Mouse (Mus musculus) heart, postnatal 25 days (tissue): ENCODE data around the gene Necap2. TPM values are rescaled to one million over a fixed set of nuclear protein-coding genes. Genes with fewer than 3 reads are reported as not detected.

Source experiments
- DNase-seq: peaks from one replicate; pipeline ENCODE4 v3.0.0; 2022; ENCODE audit warnings: low spot score
- intact Hi-C: fragments of 180-260 bp; cut with DNase I; formaldehyde crosslinking; loops from one replicate; pipeline ENCODE4 v1.15.1; 2025
- total RNA-seq, 2 experiments: library from RNA; stranded (reverse); gene quantifications; 2 replicates each; pipeline ENCODE4 v1.2.3; 2021

Necap2 gene
- total RNA-seq = 10 to 100 TPM; 17.2 TPM

GRCm38 (mm10) chr4:141077681-141078509, at the start of gene Necap2:
TSS of gene Necap2 (minus strand) at chr4:141078357.
- intact Hi-C loops = loop anchor here (5.0 kb wide), 2 partner anchors 59 to 116 kb away; partner anchors contain the start of genes Sdhb and Szrd1
- DNase-seq = peak; percentile 88

DNA sequence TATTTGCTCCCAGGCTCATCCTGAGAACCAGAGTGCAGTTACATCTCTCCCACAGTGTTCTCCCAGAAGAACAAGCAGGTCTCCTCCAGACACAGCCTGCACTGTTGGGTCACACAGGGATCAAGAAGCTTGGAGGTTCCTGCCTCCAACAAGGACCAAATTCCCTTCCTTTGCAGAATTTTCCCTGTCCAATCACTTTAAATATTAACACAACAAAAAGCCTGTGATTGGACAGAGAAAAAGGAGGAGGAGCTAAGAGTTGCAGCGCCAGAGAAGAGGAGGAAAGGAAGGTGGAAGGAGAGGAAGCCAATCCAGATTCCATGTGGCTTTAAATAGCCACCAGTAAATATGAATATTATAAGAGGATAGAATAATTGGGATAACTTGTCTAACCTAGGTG, 44.9 kb upstream of the Necap2 start:
- intact Hi-C loops = no loop called here
- no peak for DNase-seq

DNA sequence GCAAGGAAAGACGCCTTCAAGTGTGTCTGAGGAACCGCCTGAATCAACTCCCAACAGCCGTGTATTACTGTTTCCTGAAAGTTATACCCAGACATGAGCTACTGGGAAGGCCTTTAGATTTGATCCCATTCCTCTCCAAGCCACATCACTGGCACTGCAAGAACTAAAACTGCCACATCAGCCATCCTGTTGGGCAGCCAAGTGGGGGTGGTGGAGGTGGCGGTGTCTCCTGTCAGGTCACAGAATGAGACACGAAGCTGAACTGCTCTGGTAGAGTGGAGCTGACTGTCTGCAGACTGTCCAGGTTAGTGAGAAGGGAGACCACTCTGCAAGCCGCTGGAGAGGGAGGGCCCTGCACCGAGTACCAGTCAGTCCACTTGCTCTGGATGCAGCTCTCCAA, 44.5 kb upstream of the Necap2 start:
- no peak for DNase-seq
- intact Hi-C loops = no loop called here

GRCm38 (mm10) chr4:141120700-141121099, 42.5 kb upstream of the Necap2 start:
- intact Hi-C loops = no loop called here
- DNase-seq = no peak

GRCm38 (mm10) chr4:141118691-141119090, 40.5 kb upstream of the Necap2 start:
- intact Hi-C loops = no loop called here
- DNase-seq = no peak

DNA sequence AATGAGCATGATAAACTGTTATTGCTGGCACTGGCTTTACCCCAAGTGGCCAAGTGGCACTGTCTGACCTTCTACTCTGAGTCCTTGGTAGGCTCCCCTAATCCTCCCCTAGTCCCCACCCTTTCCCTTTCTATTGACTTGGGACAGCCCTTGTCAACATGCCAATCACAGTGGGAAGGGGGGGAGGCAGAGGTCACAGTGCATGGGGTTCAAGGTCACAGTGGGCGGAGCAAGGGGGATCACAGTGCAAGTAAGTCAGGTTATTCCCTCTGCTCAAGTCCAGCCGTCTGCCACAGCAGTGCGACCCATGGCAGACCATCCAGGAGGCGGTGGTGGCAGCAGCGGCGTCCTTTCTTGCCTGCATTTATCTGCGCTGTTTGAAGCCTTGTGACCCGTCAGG, 37.2 kb upstream of the Necap2 start:
- DNase-seq = no peak

DNA sequence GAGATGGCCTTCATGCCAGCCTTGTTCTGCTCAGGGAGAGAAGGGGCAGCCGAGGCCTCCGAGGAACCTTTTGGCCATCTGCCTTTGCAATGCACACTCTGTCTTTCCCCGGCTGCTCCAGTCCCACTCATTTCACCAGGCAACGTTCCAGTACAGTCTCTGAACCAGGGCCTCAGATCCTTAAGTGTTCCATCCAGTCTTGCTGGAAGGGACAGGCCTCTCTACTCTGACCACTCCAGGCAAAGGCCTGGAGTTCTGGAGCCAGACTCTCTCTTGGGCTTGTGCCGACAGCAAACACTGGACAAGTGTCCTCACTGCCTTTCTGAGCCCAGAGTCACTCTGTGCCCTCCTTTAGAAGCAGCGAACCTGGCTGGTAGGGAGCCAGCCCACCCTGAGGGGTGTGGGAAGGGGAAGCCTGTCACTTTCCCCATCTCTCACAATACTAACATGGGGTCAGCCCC, 36.4 kb upstream of the Necap2 start:
- no peak for DNase-seq
- intact Hi-C loops = no loop called here

More for the DNA sequence above, 37.2 kb upstream of the Necap2 start:
- intact Hi-C loops = no loop called here

- intact Hi-C loops = no loop called here
- DNase-seq = no peak
Measured at GRCm38 (mm10) chr4:141113831-141114230, 35.7 kb upstream of the Necap2 start.

- DNase-seq = no peak
- intact Hi-C loops = no loop called here
Measured at GRCm38 (mm10) chr4:141108196-141108732, 30.1 kb upstream of the Necap2 start.

GRCm38 (mm10) chr4:141106526-141107183, 28.5 kb upstream of the Necap2 start:
- no peak for DNase-seq
- intact Hi-C loops = no loop called here

GRCm38 (mm10) chr4:141101855-141102254, 23.7 kb upstream of the Necap2 start:
- DNase-seq = no peak
- intact Hi-C loops = no loop called here

DNA sequence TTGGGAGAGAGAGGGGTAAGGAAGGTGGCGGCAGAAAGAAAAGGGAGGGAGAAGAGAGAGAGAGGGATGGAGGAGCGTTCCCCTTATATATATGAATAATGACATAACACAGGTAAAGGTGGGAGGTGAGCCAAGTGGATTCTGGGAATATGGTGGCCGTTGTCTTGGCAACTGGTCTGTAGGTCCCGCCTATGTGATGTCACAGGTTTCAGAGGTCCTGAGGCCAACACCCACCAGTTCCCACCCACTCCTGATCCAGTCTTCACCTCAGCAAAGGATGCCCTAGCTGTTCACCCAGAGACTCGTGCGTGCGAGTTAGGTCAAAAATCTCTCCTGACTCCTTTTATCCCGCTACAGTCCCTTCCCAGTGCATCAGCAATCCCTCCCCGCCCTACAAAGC, 23.1 kb upstream of the Necap2 start:
- intact Hi-C loops = no loop called here

GRCm38 (mm10) chr4:141099956-141100355, 21.8 kb upstream of the Necap2 start:
- DNase-seq = no peak
- intact Hi-C loops = no loop called here

More for the DNA sequence above, 23.1 kb upstream of the Necap2 start:
- no peak for DNase-seq

DNA sequence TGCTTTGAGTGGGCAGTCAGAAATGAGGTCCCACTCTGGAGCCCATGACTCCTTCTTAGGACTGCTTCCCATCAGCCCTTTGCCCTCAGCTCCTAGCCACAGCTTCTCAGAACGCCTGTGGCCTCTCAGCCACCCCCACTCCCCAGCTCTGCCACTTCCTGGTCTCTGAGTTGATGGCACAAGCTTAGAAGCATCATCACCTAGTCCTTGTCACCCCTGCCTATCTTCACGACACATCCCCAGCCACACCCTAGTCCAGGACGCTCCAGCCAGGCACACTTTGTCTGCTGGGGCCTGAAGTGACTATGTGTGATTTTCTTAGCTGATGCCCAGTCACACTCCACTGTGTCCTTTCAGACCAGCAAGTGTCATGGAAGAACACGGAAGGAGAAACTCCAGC, 20.8 kb upstream of the Necap2 start:
- no peak for DNase-seq
- intact Hi-C loops = no loop called here

DNA sequence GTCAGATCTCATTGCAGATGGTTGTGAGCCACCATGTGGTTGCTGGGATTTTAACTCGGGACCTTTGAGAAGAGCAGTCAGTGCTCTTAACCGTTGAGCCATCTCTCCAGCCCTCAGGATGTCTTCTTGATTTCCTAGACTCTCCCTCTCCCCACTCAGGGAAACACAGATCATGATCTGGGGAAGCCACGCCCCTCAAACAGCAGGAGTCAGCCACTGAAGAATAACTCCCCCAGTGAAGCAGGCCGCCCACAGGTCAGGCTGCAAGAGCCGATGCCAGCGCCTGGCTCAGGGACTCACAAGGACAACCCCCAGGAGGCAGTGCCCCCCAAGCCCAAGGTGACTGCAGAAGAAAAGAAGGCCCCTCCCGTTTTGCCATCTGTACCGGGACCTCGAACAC, 18.6 kb upstream of the Necap2 start:
- no peak for DNase-seq
- intact Hi-C loops = no loop called here

- DNase-seq = no peak
- intact Hi-C loops = no loop called here
Measured at GRCm38 (mm10) chr4:141095016-141095415, 16.9 kb upstream of the Necap2 start.

DNA sequence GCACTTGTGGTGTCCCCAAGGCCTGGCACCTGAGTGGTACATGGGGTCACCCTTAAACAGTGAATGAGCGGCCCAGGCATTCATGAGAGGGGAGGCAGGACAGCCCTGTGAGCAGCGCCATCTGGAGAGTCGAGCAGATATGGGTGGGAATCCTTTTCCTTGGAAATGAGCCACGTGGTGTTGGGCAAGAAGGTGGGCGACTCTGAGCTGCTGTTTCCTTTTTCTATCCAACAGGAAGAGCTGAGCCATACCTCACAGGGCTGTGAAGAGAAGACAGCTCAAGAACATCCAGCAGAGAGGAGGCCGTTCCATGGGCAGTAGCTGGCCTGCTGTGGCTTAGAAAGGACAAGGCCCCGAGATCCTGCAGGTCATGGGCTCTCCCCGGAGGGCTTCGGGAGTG, 10.6 kb upstream of the Necap2 start:
- no peak for DNase-seq
- intact Hi-C loops = no loop called here

DNA sequence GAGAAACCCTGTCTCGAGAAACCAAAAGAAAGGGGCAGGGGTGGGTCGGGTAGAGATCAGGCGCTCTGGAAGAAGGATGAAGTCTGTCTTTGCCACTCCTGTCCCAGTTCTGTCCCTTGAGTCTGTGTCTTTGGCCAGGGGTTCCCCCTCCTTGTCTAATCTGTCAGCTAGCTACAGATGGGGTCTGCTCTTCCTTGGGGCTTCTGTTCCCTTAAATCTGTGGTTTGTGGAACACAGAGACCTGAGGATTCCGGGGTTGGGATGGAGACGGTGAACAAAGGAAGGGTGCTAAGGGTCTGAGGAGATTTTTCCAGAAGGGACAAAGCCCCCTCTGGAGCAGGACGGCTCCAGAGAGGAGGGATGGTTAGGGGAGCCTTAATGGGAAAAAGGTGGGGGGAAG, 9.9 kb upstream of the Necap2 start, which contains the start of gene Spata21:
Gene Spata21 (plus strand): TSS at position 301 of the 400 bp plus-strand sequence.
- no peak for DNase-seq
- intact Hi-C loops = no loop called here

- intact Hi-C loops = no loop called here
- no peak for DNase-seq
Measured at GRCm38 (mm10) chr4:141086862-141087261, 8.7 kb upstream of the Necap2 start.

DNA sequence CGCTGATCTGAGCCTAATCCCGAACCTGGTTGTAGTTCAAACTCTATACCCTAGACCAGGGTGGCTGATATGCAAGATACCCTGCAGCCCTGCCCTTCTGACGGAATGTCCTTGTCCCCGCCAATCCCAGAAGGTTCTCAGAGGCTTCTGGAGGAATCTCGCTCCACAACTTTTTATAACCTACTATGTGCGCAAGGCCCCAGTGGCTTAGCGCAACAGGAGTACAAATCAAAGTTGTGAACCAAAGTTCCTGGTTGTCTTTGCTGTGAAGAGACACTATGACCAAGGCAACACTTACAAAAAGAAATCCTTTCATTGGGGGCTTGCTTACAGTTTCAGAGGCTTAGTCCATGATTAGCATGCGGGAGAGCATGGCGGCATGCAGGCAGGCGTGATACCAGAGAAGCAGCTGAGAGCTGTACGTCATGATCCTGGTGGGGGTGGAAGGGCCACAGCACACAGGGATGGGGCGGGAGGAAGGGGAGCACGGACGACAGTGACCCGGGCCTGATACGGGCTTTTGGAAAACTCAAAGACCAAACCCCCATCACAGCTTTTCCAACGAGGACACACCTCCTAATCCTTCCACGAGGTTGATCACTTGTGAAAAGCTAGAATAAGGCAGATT, 467 bp upstream of the Necap2 start:
- no peak for DNase-seq
- intact Hi-C loops = loop anchor here (5.0 kb wide), 2 partner anchors 59 to 116 kb away; partner anchors contain the start of genes Sdhb and Szrd1
